Mouse (Mus musculus) adipocyte (in vitro differentiated cells): ENCODE measurements around the gene Ninj1.
A peak's percentile ranks its signal among the peaks of the same experiment; 100 is the strongest.

ENCODE experiments used
- DNase-seq: peaks from one replicate; pipeline ENCODE4 v3.0.0-alpha.2; 2016; ENCODE audit warnings: low spot score

Ninj1 gene

DNA sequence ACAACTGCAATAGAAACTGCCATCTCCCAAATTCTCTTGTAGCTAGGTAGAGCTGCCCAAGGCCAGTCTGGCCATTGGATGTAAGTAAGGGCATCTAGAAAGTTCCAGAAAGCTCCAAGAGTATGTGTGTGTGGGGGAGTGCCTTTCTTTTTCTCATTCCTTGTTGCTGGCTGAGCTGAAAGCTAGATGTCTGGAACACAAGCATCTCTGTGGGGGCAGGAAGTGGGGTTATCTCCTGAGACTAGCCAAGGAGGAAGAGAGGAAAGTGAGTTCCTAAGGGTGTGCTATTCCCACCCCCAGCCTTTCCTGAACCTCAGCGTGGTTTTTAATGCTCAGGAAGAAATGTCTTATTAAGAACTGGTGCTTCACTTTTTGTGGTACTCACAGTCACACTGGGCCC, 15.6 kb upstream of the Ninj1 start:
- DNase-seq: no peak

DNA sequence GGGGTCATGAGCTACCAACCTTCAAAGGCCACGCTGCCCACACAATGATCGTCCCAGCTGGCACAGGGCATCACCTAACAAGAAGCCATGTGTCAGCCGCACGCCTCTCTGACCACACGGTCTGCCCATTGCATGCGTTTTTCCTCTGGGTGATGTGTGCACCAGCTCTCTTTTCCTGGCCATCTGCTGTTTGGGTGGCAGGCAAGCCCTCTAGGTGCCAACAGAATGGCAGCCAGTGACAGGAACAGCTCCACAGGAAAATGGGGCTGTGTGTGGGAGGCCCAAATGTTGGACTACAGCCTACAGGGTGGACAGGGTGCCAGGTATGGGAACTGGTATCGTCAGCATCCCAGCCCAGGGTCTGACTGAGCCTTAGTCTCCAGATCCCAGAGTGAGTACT, 14.9 kb upstream of the Ninj1 start:
- DNase-seq: no peak

DNA sequence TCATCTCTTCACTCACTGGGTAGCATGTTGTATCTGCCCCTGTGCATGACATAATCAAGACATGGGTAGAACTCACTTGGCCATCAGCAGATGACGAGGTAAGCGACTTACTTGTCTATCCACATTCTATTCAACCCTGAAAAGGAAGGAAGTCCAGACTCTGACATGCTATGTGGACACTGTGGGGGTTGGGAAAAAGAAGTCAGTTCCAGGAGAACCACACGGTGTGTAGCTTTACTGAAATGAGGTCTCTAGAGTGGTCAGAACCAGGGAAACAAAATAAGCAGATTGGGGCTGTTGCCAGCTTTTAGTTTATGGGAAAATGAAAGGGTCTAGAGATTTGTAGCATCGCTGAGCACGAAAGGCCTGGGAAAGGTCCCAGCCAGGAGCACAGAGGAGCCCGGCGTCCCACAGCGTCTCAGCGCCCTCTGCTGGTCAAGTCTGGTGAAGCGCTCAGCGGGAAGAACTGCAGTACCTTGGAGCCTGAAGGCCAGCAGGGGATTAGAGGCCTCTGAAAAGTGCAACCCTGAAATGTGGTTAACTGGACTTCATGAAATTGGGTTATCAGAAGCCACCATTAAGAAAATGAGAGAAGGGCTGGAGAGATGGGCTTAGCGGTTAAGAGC, 14.2 kb upstream of the Ninj1 start:
- peak; percentile 73 for DNase-seq

DNA sequence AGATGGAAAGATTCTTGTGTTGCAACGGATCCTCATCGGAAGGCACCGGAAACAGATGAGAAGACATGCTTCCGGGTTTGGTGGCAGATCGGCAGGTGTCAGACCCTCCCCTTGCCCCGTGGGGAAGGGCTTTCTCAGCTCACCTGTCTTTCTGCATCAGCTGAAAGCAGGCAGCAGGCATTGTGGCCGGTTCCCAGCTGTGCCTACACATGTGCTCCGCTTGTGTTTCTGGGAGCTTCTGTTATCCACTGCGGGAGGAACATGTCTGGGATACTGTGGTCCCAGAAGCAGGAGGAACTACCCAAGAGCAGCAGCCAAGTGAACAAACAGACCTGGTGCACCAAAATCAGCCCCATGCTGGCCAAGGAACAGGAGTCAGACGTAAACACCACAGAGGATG, 11.8 kb upstream of the Ninj1 start:
- DNase-seq: no peak

DNA sequence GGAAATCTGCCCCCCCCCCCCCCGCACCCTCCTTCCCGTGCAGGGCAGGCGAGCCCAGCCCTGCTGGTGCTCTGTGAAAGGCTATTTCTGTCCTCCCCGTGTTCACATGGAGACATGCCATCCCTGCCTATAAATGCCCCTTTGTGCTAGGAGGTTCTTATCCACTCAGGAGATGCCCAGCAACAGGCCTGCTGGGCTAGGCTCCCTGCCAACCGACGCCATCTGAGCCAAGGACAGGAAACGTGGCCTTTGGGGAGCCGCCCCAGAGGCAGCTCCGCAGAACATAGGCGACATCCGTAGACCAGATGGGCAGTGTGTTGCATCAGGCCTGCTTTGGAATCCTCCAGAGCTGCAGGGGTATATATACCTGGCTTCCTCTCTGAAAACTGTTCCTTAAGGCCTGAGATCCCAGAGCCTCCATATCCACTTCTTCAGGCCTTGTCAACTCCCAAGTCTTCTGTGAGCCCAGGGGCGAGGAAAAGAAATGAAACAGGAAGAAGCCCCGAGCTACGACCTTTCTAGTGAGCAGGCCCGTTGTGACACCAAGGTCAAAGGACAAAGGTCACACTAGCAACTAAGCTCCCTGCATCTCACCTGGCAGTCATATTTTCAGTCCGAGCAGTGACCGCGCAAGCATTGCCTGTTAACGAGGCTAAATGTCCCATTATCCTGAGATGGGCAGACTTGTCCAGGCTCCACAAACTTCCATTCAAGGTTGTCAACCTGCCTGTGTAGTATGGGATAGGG, 8.3 kb upstream of the Ninj1 start:
- no peak for DNase-seq

DNA sequence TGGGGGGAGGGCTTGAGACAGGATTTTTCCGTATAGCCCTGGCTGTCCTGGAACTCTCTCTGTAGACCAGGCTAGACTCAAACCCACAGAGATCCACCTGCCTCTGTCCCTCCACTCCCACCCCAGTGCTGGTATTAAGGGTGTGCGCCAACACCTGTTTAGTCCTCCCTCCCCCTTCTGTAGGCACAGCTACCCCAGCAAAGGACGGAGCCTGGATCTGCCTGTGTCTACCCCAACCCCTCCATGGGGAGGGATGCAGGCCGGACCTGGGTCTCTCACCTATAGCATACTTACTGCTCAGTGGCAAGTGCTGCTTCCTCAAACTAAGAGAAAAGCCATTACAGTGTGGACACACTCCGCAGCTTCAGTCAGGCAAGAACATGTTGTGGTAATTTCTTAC, 7.0 kb upstream of the Ninj1 start:
- DNase-seq: no peak

DNA sequence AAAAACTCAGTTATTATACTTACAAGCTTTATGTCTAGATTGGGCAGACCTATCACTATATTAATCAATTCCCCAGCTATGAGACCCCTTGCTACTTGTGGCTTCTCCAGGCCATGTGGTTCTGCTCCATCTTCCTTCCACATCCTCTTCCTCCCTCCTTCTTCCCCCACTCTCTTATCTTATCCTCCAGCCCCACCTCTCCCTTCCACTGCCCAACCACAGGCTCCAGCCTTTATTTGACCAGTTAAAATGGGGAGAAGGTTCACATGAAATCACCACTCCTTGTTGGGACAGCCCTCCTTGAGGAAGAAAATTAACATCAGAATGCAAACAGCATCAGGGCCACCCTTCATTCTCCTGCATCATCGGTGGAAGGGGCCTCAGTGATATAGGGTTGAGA, 6.6 kb upstream of the Ninj1 start:
- no peak for DNase-seq

DNA sequence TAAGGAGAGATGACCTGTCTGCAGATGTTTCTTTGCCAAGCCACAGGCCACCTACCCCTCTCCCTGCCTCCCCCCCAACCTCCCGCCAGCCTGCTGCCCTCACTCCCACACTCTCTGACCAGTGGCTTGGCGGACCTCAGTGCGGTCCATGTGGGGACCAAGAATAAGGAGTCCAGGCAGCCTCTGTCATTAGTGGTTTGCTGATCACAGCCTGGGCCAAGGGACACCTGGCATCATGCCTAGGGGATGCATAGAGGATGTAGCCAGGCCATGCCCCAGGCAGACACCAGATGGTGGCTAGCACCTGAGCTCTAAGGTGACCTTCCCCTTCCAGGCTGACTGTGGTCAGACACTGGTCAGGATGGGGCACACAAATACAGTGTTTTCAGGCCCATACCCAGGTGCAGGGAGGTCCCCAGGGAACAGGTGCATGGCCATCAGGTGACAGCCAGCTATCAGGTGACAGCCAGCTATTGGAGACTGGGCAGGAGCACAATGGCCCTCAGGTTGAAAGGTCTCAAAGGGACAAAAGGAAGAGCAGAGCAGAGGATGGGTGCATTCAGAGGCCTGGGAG, 5.8 kb upstream of the Ninj1 start:
- DNase-seq: no peak

DNA sequence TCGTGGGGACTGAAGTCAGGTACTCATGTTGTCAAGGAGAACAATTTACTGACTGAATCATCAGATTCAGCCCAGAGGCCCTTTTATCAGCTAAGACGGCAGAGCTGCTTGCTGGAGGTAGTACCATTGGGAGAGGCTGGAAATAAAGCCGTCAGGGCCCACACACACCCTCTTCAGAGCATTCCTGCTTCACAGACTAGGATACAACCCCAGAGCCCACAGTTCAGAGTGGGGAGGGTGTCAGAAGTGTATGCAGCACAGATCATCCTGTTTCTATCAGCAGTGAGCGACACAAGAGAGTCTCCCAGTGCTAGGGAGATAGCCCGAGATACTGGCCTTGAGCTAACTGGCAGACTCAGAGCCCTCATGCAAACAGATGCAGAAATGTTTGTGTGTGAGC, 4.1 kb upstream of the Ninj1 start:
- DNase-seq: no peak

DNA sequence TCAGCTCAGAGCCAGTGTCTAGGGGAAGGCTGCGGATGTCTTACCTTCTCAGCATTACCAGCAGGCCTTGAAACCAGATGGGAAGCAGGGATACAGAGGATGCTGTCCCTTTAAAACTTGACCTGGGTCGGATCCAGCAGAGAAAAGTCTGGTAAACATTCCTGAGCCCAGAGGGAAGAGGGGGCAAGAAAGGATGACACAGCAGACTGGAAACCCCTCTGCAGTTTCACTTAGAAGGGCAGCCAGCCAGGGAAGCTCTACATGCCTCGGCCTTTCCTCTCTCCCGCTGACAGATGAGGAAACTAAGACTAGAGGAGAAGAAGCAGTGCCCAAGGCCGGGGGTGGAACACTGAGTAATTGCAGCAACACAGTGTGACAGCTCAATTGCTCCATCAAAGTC, 3.6 kb upstream of the Ninj1 start:
- no peak for DNase-seq

DNA sequence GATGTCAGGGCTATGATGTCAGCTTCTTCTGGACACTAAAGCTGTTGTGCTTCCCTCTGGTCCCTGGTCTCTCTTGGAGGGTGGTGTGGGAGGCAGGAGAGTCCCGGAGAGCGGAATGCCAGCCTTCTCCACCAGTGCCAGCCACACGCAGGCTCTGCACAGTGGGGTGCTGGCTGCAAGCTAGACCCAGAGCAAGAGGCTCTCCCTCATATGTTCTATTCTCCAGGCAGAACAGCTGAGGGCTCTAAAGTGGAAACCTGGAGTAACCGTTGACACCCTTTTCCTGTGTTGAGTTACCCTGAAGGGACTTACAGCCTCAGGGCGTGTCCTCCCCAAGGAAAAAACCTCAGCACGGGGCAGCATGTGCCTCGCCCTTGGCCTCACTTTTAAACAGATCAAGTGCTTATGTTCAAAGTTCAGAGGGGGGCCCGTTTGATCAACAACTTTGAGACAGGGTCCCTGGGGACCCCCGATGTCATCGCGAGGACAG, 442 bp upstream of the Ninj1 start:
- DNase-seq: no peak

DNA sequence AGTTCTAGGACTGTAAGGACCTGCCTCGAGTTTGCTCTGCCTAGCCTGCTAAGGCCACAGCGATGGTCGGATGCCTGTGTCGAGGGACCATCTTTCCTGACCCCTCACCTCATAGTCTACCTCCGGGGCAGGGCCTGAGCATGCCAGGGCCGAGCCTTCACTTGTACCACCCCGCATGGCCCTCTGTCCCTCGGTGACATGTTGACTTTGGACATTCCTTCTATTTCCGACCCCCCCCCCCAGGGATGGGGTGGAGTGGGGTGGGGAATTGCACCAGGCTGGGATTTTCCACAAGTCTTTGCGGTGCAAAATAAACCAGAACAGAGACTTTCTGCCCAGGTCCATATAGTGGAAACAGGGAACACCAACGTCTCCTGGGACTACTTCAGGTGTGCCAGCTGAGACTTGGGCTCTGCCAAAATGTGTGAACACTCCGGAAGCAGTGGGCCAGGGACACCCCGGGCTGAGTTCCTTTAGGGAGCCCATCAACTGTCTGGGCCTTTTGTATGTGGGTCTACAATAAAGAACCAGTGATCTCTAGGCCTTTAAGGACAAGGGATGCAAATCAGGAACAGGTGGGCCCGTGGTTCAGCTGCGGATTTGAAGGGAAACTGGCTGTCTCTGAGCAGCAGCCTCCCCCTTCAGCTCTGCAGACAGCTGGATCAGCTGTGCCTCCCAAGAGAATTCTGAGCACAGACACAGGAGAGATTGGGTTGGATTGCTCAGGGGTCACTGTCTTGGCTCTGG, 1.1 kb downstream of the Ninj1 start:
- DNase-seq: no peak

DNA sequence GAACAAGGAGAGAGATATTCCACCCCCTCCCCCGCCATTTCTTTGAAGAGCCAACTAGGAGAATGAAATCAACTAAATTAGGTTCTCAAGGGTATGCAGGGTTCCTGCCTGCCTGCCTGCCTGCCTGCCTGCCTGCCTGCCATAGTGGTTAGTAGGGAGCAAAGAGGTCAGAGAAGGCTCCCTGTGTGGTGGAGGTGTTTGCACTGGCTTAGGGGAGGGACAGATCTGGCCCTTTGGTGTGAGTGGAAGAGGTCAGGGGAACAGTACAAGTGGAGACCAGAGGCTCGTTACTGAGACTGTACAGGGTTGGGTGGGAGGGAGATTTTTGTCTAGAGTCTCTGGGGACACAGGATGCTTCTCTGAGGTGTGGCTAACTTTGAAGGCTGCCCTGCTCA, 1.7 kb downstream of the Ninj1 start:
- no peak for DNase-seq

DNA sequence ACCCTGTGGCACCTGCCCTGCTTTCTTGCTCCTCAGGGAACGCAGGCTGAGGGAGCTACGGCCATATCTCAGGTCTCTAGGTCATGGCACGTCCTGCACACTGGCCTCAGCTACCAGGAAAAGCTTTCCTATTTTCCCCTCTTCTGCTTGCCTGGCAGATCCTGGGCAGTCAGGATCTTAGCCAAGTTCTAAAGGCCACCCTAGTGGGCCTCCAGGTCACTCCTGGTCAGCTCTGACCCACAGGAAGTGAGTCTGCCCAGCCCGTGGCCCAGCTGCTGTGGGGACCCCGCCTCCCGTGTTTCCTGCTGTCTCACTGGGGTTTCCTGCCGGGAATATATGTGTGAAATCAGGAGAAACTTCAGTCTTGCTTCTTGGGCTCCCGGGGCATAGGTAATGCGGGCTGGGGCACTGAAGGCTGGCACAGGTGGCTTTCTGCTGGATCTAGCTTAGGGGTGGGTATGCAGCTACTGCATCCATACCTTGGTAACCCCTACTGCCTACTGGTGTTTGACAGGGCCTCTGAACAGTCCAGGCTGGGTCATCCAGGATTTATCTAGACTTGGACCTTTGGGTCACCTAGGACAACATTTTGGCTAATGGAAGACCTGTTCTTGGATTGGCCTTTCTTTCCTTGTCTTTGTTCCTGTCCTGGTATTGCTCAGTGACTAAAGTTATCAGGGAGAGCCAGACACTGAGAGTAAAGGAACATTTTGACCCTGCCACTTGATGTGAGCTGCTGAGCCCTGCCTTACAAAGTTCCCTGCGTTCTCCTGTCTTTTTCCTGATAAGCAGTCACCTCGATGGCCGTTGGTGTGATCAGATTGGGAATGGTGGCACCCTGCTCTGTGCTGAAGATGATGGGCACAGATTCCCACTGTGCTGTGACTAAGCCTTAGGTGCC, 2.9 kb downstream of the Ninj1 start:
- no peak for DNase-seq

DNA sequence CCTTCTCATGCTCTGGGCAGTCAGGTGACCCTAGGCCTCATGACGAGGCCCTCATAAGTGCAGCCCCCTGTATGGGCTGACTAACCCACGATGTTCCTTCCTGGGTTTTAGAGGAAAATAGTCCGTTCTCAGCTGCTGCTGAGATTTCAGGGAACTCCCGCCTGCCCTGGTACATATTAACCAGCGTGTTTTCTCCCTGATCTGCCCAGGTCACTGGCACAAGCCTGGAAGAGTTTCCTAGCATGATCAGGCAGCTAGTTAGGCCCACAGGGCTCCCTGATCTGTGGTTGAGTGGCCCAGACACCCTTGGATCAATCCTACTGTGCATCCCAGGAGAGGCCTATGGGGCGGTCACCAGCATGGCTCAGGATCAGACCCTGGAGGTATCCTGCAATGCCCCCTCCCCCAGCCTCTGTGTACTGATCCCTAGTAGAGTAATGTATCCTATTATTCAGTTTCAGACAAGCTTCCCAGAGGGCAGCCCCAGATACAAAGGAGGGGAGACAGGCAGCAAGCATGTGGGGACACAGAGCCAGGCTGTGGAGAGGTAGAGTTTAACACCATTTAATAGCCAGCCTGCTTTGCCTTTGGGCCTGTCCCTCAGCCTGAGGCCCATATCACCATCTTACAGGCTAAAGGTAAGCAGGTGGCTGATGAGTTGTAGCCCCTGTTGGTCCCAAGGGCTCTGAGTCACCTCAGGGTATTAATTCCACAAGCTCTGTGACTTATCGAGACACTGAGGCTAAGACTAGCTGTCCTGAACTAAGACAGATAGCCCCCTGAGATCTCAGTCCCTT, 3.8 kb downstream of the Ninj1 start:
- no peak for DNase-seq

DNA sequence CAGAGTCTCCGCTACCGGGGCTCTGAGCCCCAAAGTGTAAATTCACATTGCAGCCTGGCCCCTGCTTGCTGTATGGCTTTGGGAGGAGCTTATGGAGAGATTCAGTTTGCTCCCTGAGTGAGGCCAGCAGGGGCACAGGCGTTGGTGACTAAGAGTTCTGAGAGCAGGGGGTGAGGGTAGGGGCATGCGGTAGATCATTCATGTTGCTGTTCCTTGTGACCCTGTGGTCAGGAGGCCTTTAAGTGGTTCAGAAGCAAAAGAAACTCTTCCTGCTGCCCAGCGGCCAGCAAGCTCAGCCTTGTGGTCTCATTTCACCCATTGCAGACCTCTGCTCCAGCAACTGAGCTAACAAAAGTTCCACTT, 4.4 kb downstream of the Ninj1 start:
- DNase-seq: no peak

DNA sequence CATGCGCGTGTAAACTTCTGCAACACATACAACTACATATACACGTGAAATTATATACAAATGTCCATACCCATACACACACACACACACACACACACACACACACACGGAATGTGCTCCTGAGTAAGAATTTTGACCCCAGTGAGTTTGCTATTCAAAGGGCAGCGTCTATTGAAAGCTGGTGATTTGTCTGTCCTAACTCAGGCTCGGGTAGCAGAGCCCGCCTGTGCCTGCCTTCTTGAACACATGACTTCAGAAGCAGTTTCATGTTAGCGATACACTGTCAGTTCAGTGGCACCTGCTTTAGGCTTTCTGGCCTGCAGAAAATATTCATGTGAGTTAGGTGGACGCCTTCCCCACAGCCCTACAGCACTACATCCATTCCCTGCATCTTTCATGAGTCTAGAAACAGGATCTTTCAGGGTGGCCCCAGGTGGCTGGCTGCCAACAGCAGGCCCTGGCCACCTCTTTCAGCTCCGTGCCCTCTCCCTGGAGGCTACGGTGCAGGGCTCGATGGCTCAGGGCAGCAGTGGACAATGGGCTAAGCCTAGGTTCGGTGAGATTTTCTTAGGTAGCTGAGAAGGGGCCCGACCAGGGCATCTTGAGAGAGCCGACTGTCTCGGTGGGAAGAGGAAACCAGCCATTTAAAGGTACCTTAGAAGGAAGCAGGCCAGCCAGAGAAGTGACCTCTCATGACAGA, 5.0 kb downstream of the Ninj1 start:
- DNase-seq: no peak

DNA sequence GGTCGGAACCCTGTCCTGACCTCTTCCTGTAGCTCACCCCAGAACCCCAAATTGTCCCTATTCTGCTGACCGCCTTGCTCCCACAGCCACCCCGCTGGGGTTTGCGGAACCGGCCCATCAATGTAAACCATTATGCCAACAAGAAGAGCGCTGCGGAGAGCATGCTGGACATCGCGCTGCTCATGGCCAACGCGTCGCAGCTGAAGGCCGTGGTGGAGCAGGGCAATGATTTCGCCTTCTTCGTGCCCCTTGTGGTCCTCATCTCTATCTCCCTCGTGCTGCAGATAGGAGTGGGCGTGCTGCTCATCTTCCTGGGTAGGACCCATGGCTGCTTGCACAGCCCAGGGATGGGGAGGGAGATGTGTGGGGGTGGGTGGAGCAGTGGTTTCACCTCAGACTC, 6.4 kb downstream of the Ninj1 start:
- DNase-seq: no peak

DNA sequence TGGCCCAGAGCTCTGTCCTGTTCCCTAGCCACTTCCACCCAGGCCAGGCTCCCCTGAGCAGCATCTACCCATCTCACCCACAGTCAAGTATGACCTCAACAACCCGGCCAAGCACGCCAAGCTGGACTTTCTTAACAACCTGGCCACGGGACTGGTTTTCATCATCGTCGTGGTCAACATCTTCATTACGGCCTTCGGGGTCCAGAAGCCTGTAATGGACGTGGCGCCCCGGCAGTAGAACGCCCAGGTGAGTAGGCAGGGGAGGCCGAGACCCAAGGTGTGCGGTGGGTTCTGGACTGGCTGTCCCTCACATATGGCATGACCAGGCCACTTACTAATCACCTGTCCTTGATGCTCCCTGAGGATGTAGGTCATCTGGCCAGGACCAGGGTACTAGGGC, 7.5 kb downstream of the Ninj1 start:
- no peak for DNase-seq

DNA sequence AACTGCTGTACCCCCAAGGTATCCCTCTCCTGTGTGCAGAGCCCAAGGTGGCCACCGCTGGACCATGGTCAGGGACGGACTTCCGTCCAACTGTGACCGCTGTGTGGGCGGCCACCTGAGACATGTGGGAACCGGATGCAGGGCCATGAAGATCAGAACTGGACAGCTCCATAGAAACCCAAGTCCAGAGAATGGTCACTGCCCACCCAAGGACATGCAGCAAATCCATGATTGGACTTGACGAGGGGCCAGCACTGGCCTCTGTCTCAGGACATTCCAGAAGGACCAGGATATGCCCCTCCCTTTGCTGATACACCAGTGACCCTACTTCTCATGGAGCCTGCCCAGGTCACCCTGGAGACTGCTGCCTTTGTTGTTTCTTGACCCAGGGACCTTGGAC, 8.4 kb downstream of the Ninj1 start:
- no peak for DNase-seq

DNA sequence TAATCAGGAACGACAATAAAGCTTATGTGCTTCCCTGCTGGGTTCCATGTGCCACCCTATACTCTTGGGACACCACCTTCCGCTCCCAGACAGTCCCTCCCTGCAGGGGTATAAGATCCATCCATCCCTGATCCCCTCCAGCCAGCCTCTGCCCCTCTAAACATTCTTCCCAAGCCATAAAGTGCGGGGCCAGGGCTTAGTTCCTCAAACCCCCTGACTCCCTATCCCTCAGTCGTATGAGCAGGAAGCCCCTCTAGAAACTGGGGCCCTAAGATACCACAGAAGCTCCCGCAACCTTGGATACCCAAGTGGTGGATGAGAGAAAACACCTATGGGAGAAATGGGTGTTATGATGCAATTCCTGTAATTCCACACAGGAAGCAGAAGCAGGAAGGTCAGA, 8.9 kb downstream of the Ninj1 start:
- DNase-seq: no peak
